Mouse (Mus musculus) heart, adult 2 months (tissue): ENCODE measurements at regions not wholly inside any gene's neighbourhood (a gene's known extent, or its start where the extent isn't known, plus 50 kb on each side); places are given as distances from the start of the nearest gene placed in this dataset.

Source experiments
- DNase-seq, 2 experiments: peaks; one replicate each; pipeline ENCODE4 v3.0.0; 2021
- H3K27ac ChIP-seq: fragments of 200-600 bp; 2 replicates; pipeline ENCODE4 v1.8.1; 2022
- H3K27me3 ChIP-seq: fragments of 200-500 bp; 2 replicates; pipeline ENCODE4 v1.6.1; 2012; ENCODE audit warnings: mild to moderate bottlenecking, low read length, inconsistent platforms, mixed read lengths; ENCODE audit not compliant: control insufficient read depth, insufficient read depth
- H3K36me3 ChIP-seq: fragments of 200-500 bp; 2 replicates; pipeline ENCODE4 v1.6.1; 2012; ENCODE audit warnings: low read length, inconsistent platforms; ENCODE audit not compliant: control insufficient read depth, insufficient read depth
- H3K4me1 ChIP-seq: fragments of 200-500 bp; 2 replicates; pipeline ENCODE4 v1.6.1; 2011; ENCODE audit warnings: low read length; ENCODE audit not compliant: control insufficient read depth, insufficient read depth
- H3K4me3 ChIP-seq: fragments of 200-600 bp; 2 replicates; pipeline ENCODE4 v1.8.1; 2022
- H3K79me2 ChIP-seq: fragments of 200-500 bp; replicated peaks from 2 replicates; pipeline ENCODE4 v1.6.1; 2012; ENCODE audit warnings: mild to moderate bottlenecking, inconsistent platforms, low read length, moderate library complexity, mixed read lengths; ENCODE audit not compliant: control insufficient read depth, insufficient read depth
- H3K9ac ChIP-seq: fragments of 200-500 bp; 2 replicates; pipeline ENCODE4 v1.6.1; 2012; ENCODE audit warnings: low read depth, mild to moderate bottlenecking, control low read depth, inconsistent platforms, low read length, mixed read lengths
- CTCF ChIP-seq: fragments of 200-600 bp; IDR thresholded peaks from 2 replicates; pipeline ENCODE4 v1.8.1; 2022; ENCODE audit warnings: antibody characterized with exemption, mild to moderate bottlenecking, moderate library complexity
- EP300 ChIP-seq: fragments of 200-500 bp; IDR thresholded peaks from 2 replicates; pipeline ENCODE4 v1.6.1; 2011; ENCODE audit warnings: low read depth, low read length, control low read depth; ENCODE audit not compliant: insufficient read depth
- POLR2A ChIP-seq: fragments of 200-500 bp; IDR thresholded peaks from 2 replicates; pipeline ENCODE4 v1.6.1; 2011; ENCODE audit warnings: mild to moderate bottlenecking, low read depth, low read length, control low read depth; ENCODE audit not compliant: insufficient read depth
- WGBS: fragments of 180-500 bp; shearing (Covaris S2); methylation state at CpG from one replicate; pipeline ENCODE4 v1.1.7; 2018; 5-methylcytosine and 5-hydroxymethylcytosine counted together
- intact Hi-C: fragments of 180-260 bp; cut with DNase I; formaldehyde crosslinking; loops from one replicate; pipeline ENCODE4 v1.15.1; 2025

- H3K27me3 ChIP-seq, result no peaks in the 10 kb centered on the region
- WGBS, result 49% methylated on average over 8 of the region's 8 CpGs
- H3K4me3 ChIP-seq, result no peak overlapping the region
- H3K36me3 ChIP-seq, result no peaks in the 10 kb centered on the region
- DNase-seq, result peak in 1 of 2 experiments; percentile 21
- peaks cover 2% of the 10 kb centered on the region for H3K4me1 ChIP-seq
- no peak overlapping the region for H3K27ac ChIP-seq
- H3K9ac ChIP-seq, result no peak overlapping the region
- intact Hi-C loops, result no loop called here
- no peaks in the 10 kb centered on the region; the same call in 1 of the 2 replicates for H3K79me2 ChIP-seq
- TF ChIP-seq CTCF (no peak), EP300 (no peak), POLR2A (no peak)
Observed at GRCm38 (mm10) chr9:30770436-30771173, 151.6 kb downstream of the Adamts15 start.

GRCm38 (mm10) chr9:30769435-30769729 is 152.9 kb downstream of the Adamts15 start:
- Histone ChIP-seq H3K27ac (no peak overlapping the region), H3K9ac (no peak overlapping the region), H3K79me2 (no peaks in the 10 kb centered on the region; the same call in 1 of the 2 replicates), H3K4me1 (peaks cover 2% of the 10 kb centered on the region), H3K27me3 (no peaks in the 10 kb centered on the region), H3K4me3 (no peak overlapping the region), H3K36me3 (no peaks in the 10 kb centered on the region)
- DNase-seq, result no peak
- 51% methylated on average over 4 of the region's 4 CpGs for WGBS
- TF ChIP-seq POLR2A (no peak), CTCF (no peak), EP300 (no peak)
- intact Hi-C loops, result no loop called here

GRCm38 (mm10) chr9:30768665-30769434 is 153.4 kb downstream of the Adamts15 start:
- intact Hi-C loops, result no loop called here
- H3K9ac ChIP-seq, result no peak overlapping the region
- no peak overlapping the region for H3K4me3 ChIP-seq
- TF ChIP-seq CTCF, result no peak
- no peak for TF ChIP-seq EP300
- TF ChIP-seq POLR2A, result no peak
- WGBS, result 47% methylated on average over 7 of the region's 7 CpGs
- H3K36me3 ChIP-seq, result no peaks in the 10 kb centered on the region
- no peaks in the 10 kb centered on the region for H3K27me3 ChIP-seq
- H3K79me2 ChIP-seq, result no peaks in the 10 kb centered on the region; the same call in 1 of the 2 replicates
- peaks cover 2% of the 10 kb centered on the region for H3K4me1 ChIP-seq
- DNase-seq, result no peak
- H3K27ac ChIP-seq, result no peak overlapping the region

- no peak overlapping the region for H3K9ac ChIP-seq
- no peak for DNase-seq
- no peaks in the 10 kb centered on the region for H3K36me3 ChIP-seq
- peaks cover 3% of the 10 kb centered on the region for H3K4me1 ChIP-seq
- 84% methylated on average over 6 of the region's 6 CpGs for WGBS
- no peaks in the 10 kb centered on the region; the same call in 1 of the 2 replicates for H3K79me2 ChIP-seq
- intact Hi-C loops, result no loop called here
- TF ChIP-seq CTCF (no peak), POLR2A (no peak), EP300 (no peak)
- H3K27me3 ChIP-seq, result no peaks in the 10 kb centered on the region
- no peak overlapping the region for H3K4me3 ChIP-seq
- H3K27ac ChIP-seq, result no peak overlapping the region
Observed at GRCm38 (mm10) chr9:30766701-30767100, 155.6 kb downstream of the Adamts15 start.

- TF ChIP-seq EP300 (no peak), POLR2A (no peak), CTCF (no peak)
- no peak for DNase-seq
- no peak overlapping the region for H3K27ac ChIP-seq
- no peak overlapping the region for H3K9ac ChIP-seq
- H3K4me3 ChIP-seq, result no peak overlapping the region
- no peaks in the 10 kb centered on the region for H3K27me3 ChIP-seq
- 90% methylated on average over 3 of the region's 3 CpGs for WGBS
- intact Hi-C loops, result no loop called here
- H3K4me1 ChIP-seq, result peaks cover 2% of the 10 kb centered on the region; the same call in 1 of the 2 replicates
- no peaks in the 10 kb centered on the region; the same call in 1 of the 2 replicates for H3K79me2 ChIP-seq
- no peaks in the 10 kb centered on the region for H3K36me3 ChIP-seq
Observed at GRCm38 (mm10) chr9:30766171-30766570, 156.1 kb downstream of the Adamts15 start.

GRCm38 (mm10) chr9:30765017-30765569 is 157.2 kb downstream of the Adamts15 start:
- TF ChIP-seq POLR2A (no peak), CTCF (no peak), EP300 (no peak)
- H3K4me1 ChIP-seq, result peaks cover 2% of the 10 kb centered on the region; the same call in 1 of the 2 replicates
- no peaks in the 10 kb centered on the region for H3K36me3 ChIP-seq
- WGBS, result 68% methylated on average over 7 of the region's 7 CpGs
- H3K4me3 ChIP-seq, result no peak overlapping the region
- no peak for DNase-seq
- H3K79me2 ChIP-seq, result no peaks in the 10 kb centered on the region; the same call in 1 of the 2 replicates
- H3K27ac ChIP-seq, result no peak overlapping the region
- intact Hi-C loops, result no loop called here
- H3K27me3 ChIP-seq, result no peaks in the 10 kb centered on the region
- H3K9ac ChIP-seq, result no peak overlapping the region
